Mouse (Mus musculus): ENCODE results near the gene Elavl4.

Elavl4 gene

GRCm38 (mm10) chr4:110157515-110158159 is 194.1 kb downstream of the Elavl4 start:
- no peak for DNase-seq

- no peak for DNase-seq
These were observed 195.8 kb downstream of the Elavl4 start for GRCm38 (mm10) chr4:110155954-110156353.

Data from lung, postnatal 36 days (tissue).